Mouse (Mus musculus) limb, embryonic 13.5 days (tissue): Measurements from ENCODE around the gene Wdr73. TPM values are rescaled to one million over a fixed set of nuclear protein-coding genes. Genes with fewer than 3 reads are reported as not detected.
A peak's percentile ranks its signal among the peaks of the same experiment; 100 is the strongest.
"Not testable (repeated sequence)": the region's sequence is repeated elsewhere in the genome, so short reads cannot be mapped to it uniquely, and the experiment has no call there.

ENCODE experiments used
- ATAC-seq: fragments of 200-750 bp; cut with Nextera tagmentation; 2 replicates; pipeline ENCODE4 v1.8.0; 2017; ENCODE audit warnings: low read depth, moderate number of reproducible peaks, moderate TSS enrichment; ENCODE audit not compliant: low FRiP score
- H3K27ac ChIP-seq: fragments of 300-500 bp; sonication (generic); 2 replicates; pipeline ENCODE4 v1.5.1; 2015; ENCODE audit warnings: inconsistent platforms, mild to moderate bottlenecking, moderate library complexity
- H3K27me3 ChIP-seq: fragments of 300-500 bp; sonication (generic); 2 replicates; pipeline ENCODE4 v1.6.1; 2015; ENCODE audit warnings: mild to moderate bottlenecking, inconsistent platforms
- H3K36me3 ChIP-seq: fragments of 300-500 bp; sonication (generic); 2 replicates; pipeline ENCODE4 v1.6.1; 2015; ENCODE audit warnings: inconsistent platforms, mild to moderate bottlenecking, moderate library complexity
- H3K4me1 ChIP-seq: fragments of 300-500 bp; sonication (generic); 2 replicates; pipeline ENCODE4 v1.6.1; 2015; ENCODE audit warnings: inconsistent platforms
- H3K4me2 ChIP-seq: fragments of 300-500 bp; sonication (generic); replicated peaks from 2 replicates; pipeline ENCODE4 v1.6.1; 2015; ENCODE audit warnings: inconsistent platforms, mild to moderate bottlenecking, moderate library complexity
- H3K4me3 ChIP-seq: fragments of 300-500 bp; sonication (generic); 2 replicates; pipeline ENCODE4 v1.5.1; 2015; ENCODE audit warnings: moderate library complexity, mild to moderate bottlenecking, inconsistent platforms
- H3K9ac ChIP-seq: fragments of 300-500 bp; sonication (generic); 2 replicates; pipeline ENCODE4 v1.6.1; 2015; ENCODE audit warnings: mild to moderate bottlenecking, inconsistent platforms
- H3K9me3 ChIP-seq: fragments of 300-500 bp; sonication (generic); 2 replicates; pipeline ENCODE4 v1.6.1; 2016; ENCODE audit warnings: inconsistent platforms
- WGBS: fragments of 180-500 bp; shearing (Covaris S2); methylation state at CpG from one replicate; pipeline ENCODE4 v1.1.7; 2015; 5-methylcytosine and 5-hydroxymethylcytosine counted together
- polyA plus RNA-seq: library from polyadenylated mRNA; unstranded; fragments of >200 nt; fragmentation: Nextera tagmentation; extraction: Ambion mirVana; gene quantifications from 2 replicates; pipeline ENCODE4 v1.2.1, GENCODE M21; 2015

Wdr73 gene
- polyA plus RNA-seq = 32.5 TPM in 2 replicates

- peak within 1 kb of the TSS; percentile 75 for H3K9ac ChIP-seq
- H3K9me3 ChIP-seq = no peaks in the 10 kb centered on the region
- WGBS = under 1% methylated on average over 36 of the region's 36 CpGs
- peak within 1 kb of the TSS; percentile 94 for H3K4me2 ChIP-seq
- peaks cover 31% of the 10 kb centered on the region for H3K36me3 ChIP-seq
- peaks cover 32% of the 10 kb centered on the region for H3K4me1 ChIP-seq
- peak within 1 kb of the TSS; percentile 72 for H3K4me3 ChIP-seq
- no peaks in the 10 kb centered on the region for H3K27me3 ChIP-seq
- peak within 1 kb of the TSS; percentile 56 for H3K27ac ChIP-seq
- ATAC-seq = peak; percentile 93
Observed at GRCm38 (mm10) chr7:80900944-80901501, at the start of gene Wdr73. Wdr73 (minus strand) TSS chr7:80901269.

GRCm38 (mm10) chr7:80947445-80948350 lies 46.6 kb upstream of the Wdr73 start, which contains the start of gene Sec11a:
Sec11a (minus strand) TSS chr7:80947780.
- H3K4me1 ChIP-seq = peaks cover 24% of the 10 kb centered on the region
- H3K27ac ChIP-seq = peak within 1 kb of the TSS; percentile 90
- H3K36me3 ChIP-seq = peaks cover 15% of the 10 kb centered on the region
- H3K9me3 ChIP-seq = no peaks in the 10 kb centered on the region
- H3K9ac ChIP-seq = peak within 1 kb of the TSS; percentile 92
- peak within 1 kb of the TSS; percentile 84 for H3K4me2 ChIP-seq
- no peaks in the 10 kb centered on the region for H3K27me3 ChIP-seq
- H3K4me3 ChIP-seq = peak within 1 kb of the TSS; percentile 93
- 2% methylated on average over 44 of the region's 44 CpGs for WGBS
- ATAC-seq = peak; percentile 100

- no peak for ATAC-seq
- no peak overlapping the region for H3K4me3 ChIP-seq
- no peak overlapping the region for H3K27ac ChIP-seq
- H3K4me1 ChIP-seq = peaks cover under 1% of the 10 kb centered on the region; the same call in 1 of the 2 replicates
- no peaks in the 10 kb centered on the region for H3K27me3 ChIP-seq
- H3K9me3 ChIP-seq = no peaks in the 10 kb centered on the region
- peaks cover 19% of the 10 kb centered on the region for H3K36me3 ChIP-seq
- WGBS = 94% methylated on average over 4 of the region's 4 CpGs
- H3K9ac ChIP-seq = no peak overlapping the region
- no peak overlapping the region for H3K4me2 ChIP-seq
Observed at GRCm38 (mm10) chr7:80939808-80940207, 38.7 kb upstream of the Wdr73 start.

GRCm38 (mm10) chr7:80937304-80937666 lies 36.2 kb upstream of the Wdr73 start:
- not testable (repeated sequence) for H3K4me3 ChIP-seq, H3K27ac ChIP-seq, H3K4me2 ChIP-seq, H3K27me3 ChIP-seq, ATAC-seq, H3K4me1 ChIP-seq, H3K9ac ChIP-seq, H3K9me3 ChIP-seq
- peaks cover 35% of the 10 kb centered on the region for H3K36me3 ChIP-seq

GRCm38 (mm10) chr7:80936617-80937303 lies 35.7 kb upstream of the Wdr73 start:
- H3K9me3 ChIP-seq, ATAC-seq, H3K4me1 ChIP-seq, H3K4me2 ChIP-seq, H3K27ac ChIP-seq, H3K9ac ChIP-seq, H3K4me3 ChIP-seq, H3K27me3 ChIP-seq: not testable (repeated sequence)
- 83% methylated on average over 7 of the region's 7 CpGs for WGBS
- peaks cover 36% of the 10 kb centered on the region for H3K36me3 ChIP-seq

GRCm38 (mm10) chr7:80935834-80936233 lies 34.8 kb upstream of the Wdr73 start:
- no peak overlapping the region for H3K27ac ChIP-seq
- no peak for ATAC-seq
- peaks cover 42% of the 10 kb centered on the region for H3K36me3 ChIP-seq
- 91% methylated on average over 1 of the region's 1 CpGs for WGBS
- no peaks in the 10 kb centered on the region for H3K9me3 ChIP-seq
- no peak overlapping the region for H3K9ac ChIP-seq
- no peak overlapping the region for H3K4me2 ChIP-seq
- no peaks in the 10 kb centered on the region for H3K27me3 ChIP-seq
- H3K4me1 ChIP-seq = no peaks in the 10 kb centered on the region
- no peak overlapping the region for H3K4me3 ChIP-seq

- Histone ChIP-seq H3K9me3 (no peaks in the 10 kb centered on the region), H3K36me3 (peaks cover 41% of the 10 kb centered on the region), H3K9ac (no peak overlapping the region), H3K27me3 (no peaks in the 10 kb centered on the region), H3K4me3 (no peak overlapping the region), H3K4me1 (no peaks in the 10 kb centered on the region), H3K27ac (no peak overlapping the region), H3K4me2 (no peak overlapping the region)
- WGBS = 86% methylated on average over 1 of the region's 1 CpGs
- ATAC-seq = no peak
Observed at GRCm38 (mm10) chr7:80932777-80933176, 31.7 kb upstream of the Wdr73 start.

- Histone ChIP-seq H3K4me3 (no peak overlapping the region), H3K4me2 (no peak overlapping the region), H3K4me1 (no peaks in the 10 kb centered on the region), H3K9me3 (no peaks in the 10 kb centered on the region), H3K9ac (no peak overlapping the region), H3K27ac (no peak overlapping the region), H3K36me3 (peaks cover 48% of the 10 kb centered on the region), H3K27me3 (no peaks in the 10 kb centered on the region)
- ATAC-seq = no peak
- 90% methylated on average over 8 of the region's 8 CpGs for WGBS
Observed at GRCm38 (mm10) chr7:80931618-80932207, 30.6 kb upstream of the Wdr73 start.

- no peak overlapping the region for H3K9ac ChIP-seq
- no peaks in the 10 kb centered on the region for H3K9me3 ChIP-seq
- H3K4me1 ChIP-seq = no peaks in the 10 kb centered on the region
- H3K27me3 ChIP-seq = no peaks in the 10 kb centered on the region
- WGBS = 89% methylated on average over 2 of the region's 2 CpGs
- H3K36me3 ChIP-seq = peaks cover 64% of the 10 kb centered on the region
- no peak overlapping the region for H3K27ac ChIP-seq
- H3K4me2 ChIP-seq = no peak overlapping the region
- ATAC-seq = no peak
- no peak overlapping the region for H3K4me3 ChIP-seq
Observed at GRCm38 (mm10) chr7:80923165-80923564, 22.1 kb upstream of the Wdr73 start.

GRCm38 (mm10) chr7:80919647-80920008 lies 18.6 kb upstream of the Wdr73 start:
- no peak overlapping the region for H3K9ac ChIP-seq
- WGBS = 83% methylated on average over 5 of the region's 5 CpGs

GRCm38 (mm10) chr7:80918982-80919646 lies 18.0 kb upstream of the Wdr73 start:
- ATAC-seq = no peak
- Histone ChIP-seq H3K27me3 (no peaks in the 10 kb centered on the region), H3K9ac (no peak overlapping the region), H3K4me2 (no peak overlapping the region), H3K4me3 (no peak overlapping the region), H3K27ac (no peak overlapping the region), H3K9me3 (no peaks in the 10 kb centered on the region), H3K4me1 (no peaks in the 10 kb centered on the region), H3K36me3 (peaks cover 74% of the 10 kb centered on the region)
- WGBS = 78% methylated on average over 8 of the region's 8 CpGs

More at GRCm38 (mm10) chr7:80919647-80920008, 18.6 kb upstream of the Wdr73 start:
- Histone ChIP-seq H3K27ac (no peak overlapping the region), H3K36me3 (peaks cover 70% of the 10 kb centered on the region), H3K4me3 (no peak overlapping the region), H3K9me3 (no peaks in the 10 kb centered on the region), H3K4me1 (no peaks in the 10 kb centered on the region), H3K4me2 (no peak overlapping the region), H3K27me3 (no peaks in the 10 kb centered on the region)
- no peak for ATAC-seq
